Comparison of ENCODE assay signal across 8 mouse cellular contexts in the genomic region with DNA sequence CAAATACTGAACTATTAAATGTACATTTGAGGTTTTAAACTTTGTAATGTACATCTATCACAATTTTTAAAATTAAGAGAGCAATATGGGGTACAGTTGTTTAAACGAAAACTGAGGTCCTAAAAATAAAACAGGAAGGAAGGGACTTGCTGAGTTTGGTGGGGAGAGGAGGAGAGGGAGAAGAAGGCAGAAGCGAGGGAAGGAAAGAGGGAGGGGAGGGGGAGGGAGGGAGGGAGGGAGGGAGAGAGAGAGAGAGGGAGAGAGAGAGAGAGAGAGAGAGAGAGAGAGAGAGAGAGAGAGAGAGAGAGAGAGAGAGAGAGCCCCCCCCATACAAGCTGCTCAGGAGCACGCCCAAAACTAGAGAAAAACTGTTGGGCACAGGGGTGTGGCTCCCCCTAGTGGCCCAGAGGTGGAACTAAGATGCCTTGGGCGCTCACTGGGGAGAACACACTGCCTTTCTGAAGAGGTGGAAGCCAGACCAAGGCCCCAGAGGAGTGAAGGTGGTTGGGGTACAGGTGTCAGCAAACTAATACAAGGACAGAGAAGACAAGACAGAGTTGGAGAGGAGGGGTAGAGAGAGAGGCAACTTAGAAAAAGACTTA. TPM values are rescaled to one million over a fixed set of nuclear protein-coding genes. Genes with fewer than 3 reads are reported as not detected.
DNase-seq lines count a peak whose midpoint lies in the region; ATAC-seq and TF ChIP-seq lines count a peak whose summit lies in the region.

No protein-coding gene starts in this region.

- POLR2A ChIA-PET in Patski (lab: Charles Lee), result interaction anchor here (1.4 kb wide), 1 partner anchor 13 kb away, joined by 7 read pairs; no protein-coding TSS in a partner anchor

- in situ Hi-C loops in Patski (cut with MboI; ENCODE audit: low pct_unique_long_range_greater_than_20kb), result loop anchor here (25.0 kb wide), 1 partner anchor 674 kb away; no protein-coding TSS in a partner anchor

- CTCF ChIA-PET in Patski (lab: Charles Lee), result interaction anchor here (1.2 to 2.3 kb wide), 3 partner anchors 8 to 49 kb away, joined by 5 to 7 read pairs (median 5); a partner anchor contains a TSS

- H3K9ac ChIP-seq in liver, embryonic 14.5 days (replicated peaks), result no peak overlapping the region

- no peaks in the 10 kb centered on the region for H3K9me3 ChIP-seq in liver, embryonic 14.5 days (ENCODE audit: control insufficient read depth, low read length)

- TF ChIP-seq EP300 in liver, embryonic 14.5 days (IDR thresholded peaks at IDR 0.05; ENCODE audit: low read depth), result no peak

- peak; percentile 52 for ATAC-seq in Patski
- peak; percentile 66 for ATAC-seq in common myeloid progenitor, adult 5-6 weeks (replicated peaks; ENCODE audit: low read depth, poor library complexity, severe bottlenecking)
- ATAC-seq in hematopoietic stem cell, adult 5-6 weeks (replicated peaks in 1 of 2; ENCODE audit: insufficient read depth in 1 of 2, low FRiP score in 2 of 2, low TSS enrichment in 1 of 2, low read depth in 1 of 2, poor library complexity in 2 of 2, severe bottlenecking in 2 of 2), result peak; percentile 50 to 75
- no peak for ATAC-seq in liver, embryonic 14.5 days (ENCODE audit: insufficient read depth)
- ATAC-seq in neutrophil, adult 5-6 weeks (ENCODE audit: extremely low read depth, insufficient number of reproducible peaks, low FRiP score, poor library complexity, severe bottlenecking), result peak; percentile 59

- peak; percentile 39 for TF ChIP-seq CTCF in Patski (IDR thresholded peaks at IDR 0.05)
- TF ChIP-seq CTCF in liver, embryonic 14.5 days (IDR thresholded peaks at IDR 0.05; ENCODE audit: low read depth), result peak; percentile 97

- WGBS in liver, embryonic 14.5 days (ENCODE audit: insufficient replicate concordance), result 6% methylated on average over 4 of the region's 4 CpGs

- H3K4me2 ChIP-seq in liver, embryonic 14.5 days (ENCODE audit: low read depth), result no peak overlapping the region

- peaks cover 9 to 11% of the 10 kb centered on the region in 2 experiments for H3K4me1 ChIP-seq in liver, embryonic 14.5 days (replicated peaks; ENCODE audit: control insufficient read depth in 2 of 2, insufficient read depth in 2 of 2, low read length in 1 of 2)

- no peaks in the 10 kb centered on the region for H3K27me3 ChIP-seq in Patski
- no peaks in the 10 kb centered on the region for H3K27me3 ChIP-seq in liver, embryonic 14.5 days (ENCODE audit: control insufficient read depth, insufficient read depth, low read length)

- DNase-seq in layer of hippocampus, adult 18-20 months (ENCODE audit: low spot score in 2 of 2), result peak; percentile 37 to 64
- DNase-seq in layer of hippocampus, adult 9-10 months (ENCODE audit: low spot score), result no peak
- no peak for DNase-seq in Patski (ENCODE audit: low read depth, low spot score)
- peak; percentile 57 to 69 (median 65) for DNase-seq in liver, embryonic 14.5 days (ENCODE audit: low read depth in 3 of 3, low spot score in 3 of 3)
- peak; percentile 51 to 54 for DNase-seq in thymus, postnatal 36 days

- no peak overlapping the region for H3K4me3 ChIP-seq in liver, embryonic 14.5 days (ENCODE audit: insufficient read depth in 1 of 2, low read depth in 2 of 2, low read length in 2 of 2)

- no peak overlapping the region for H3K27ac ChIP-seq in liver, embryonic 14.5 days

- no peaks in the 10 kb centered on the region for H3K36me3 ChIP-seq in liver, embryonic 14.5 days (replicated peaks; ENCODE audit: control insufficient read depth, insufficient read depth, low read depth)

RNA-seq across cellular contexts. Expression of a gene that starts 3.8 kb away (rescaled TPM):
- not detected for total RNA-seq in layer of hippocampus, adult 18-20 months (2021)
- 0.04 TPM for polyA plus RNA-seq in Patski (2021)
- 4.7 and 8.4 TPM in 2 replicates for total RNA-seq in common myeloid progenitor, adult 5-6 weeks (2017)
- 2.8 and 3.9 TPM in 2 replicates for total RNA-seq in hematopoietic stem cell, adult 5-6 weeks (2017)
- 9.1 and 10.5 TPM in 2 replicates for polyA plus RNA-seq in liver, embryonic 14.5 days (2012; rRNA removed)
- 10.5 and 11.8 TPM in 2 replicates for polyA plus RNA-seq in liver, embryonic 14.5 days (2014; fragmentation: Nextera tagmentation; extraction: Ambion mirVana)
- total RNA-seq in neutrophil, adult 5-6 weeks (2017), result 0.35 and 0.49 TPM in 2 replicates

RNA-seq across cellular contexts. Expression of a gene that starts 6.2 kb away (rescaled TPM):
- under 1 TPM in 1 of 2 experiments, not detected in 1; 0.15 TPM for total RNA-seq in layer of hippocampus, adult 18-20 months (2021)
- polyA plus RNA-seq in Patski (2021), result not detected
- total RNA-seq in common myeloid progenitor, adult 5-6 weeks (2017), result not detected in 2 replicates
- total RNA-seq in hematopoietic stem cell, adult 5-6 weeks (2017), result not detected in 2 replicates
- not detected in 2 replicates for polyA plus RNA-seq in liver, embryonic 14.5 days (2012; rRNA removed)
- polyA plus RNA-seq in liver, embryonic 14.5 days (2014; fragmentation: Nextera tagmentation; extraction: Ambion mirVana), result not detected in 2 replicates
- total RNA-seq in neutrophil, adult 5-6 weeks (2017), result not detected in 2 replicates

RNA-seq across cellular contexts. Expression of a gene that starts 20.6 kb away (rescaled TPM):
- not detected for total RNA-seq in layer of hippocampus, adult 18-20 months (2021)
- polyA plus RNA-seq in Patski (2021), result 0.42 TPM
- not detected in 2 replicates for total RNA-seq in common myeloid progenitor, adult 5-6 weeks (2017)
- not detected in 2 replicates for total RNA-seq in hematopoietic stem cell, adult 5-6 weeks (2017)
- polyA plus RNA-seq in liver, embryonic 14.5 days (2012; rRNA removed), result not detected in 2 replicates
- not detected in 2 replicates for polyA plus RNA-seq in liver, embryonic 14.5 days (2014; fragmentation: Nextera tagmentation; extraction: Ambion mirVana)
- total RNA-seq in neutrophil, adult 5-6 weeks (2017), result not detected in 2 replicates

RNA-seq across cellular contexts. Expression of a gene that starts 22.1 kb away (rescaled TPM):
- total RNA-seq in layer of hippocampus, adult 18-20 months (2021), result not detected
- not detected for polyA plus RNA-seq in Patski (2021)
- 0.27 TPM in 1 of 2 replicates, not detected in the other for total RNA-seq in common myeloid progenitor, adult 5-6 weeks (2017)
- total RNA-seq in hematopoietic stem cell, adult 5-6 weeks (2017), result not detected in 2 replicates
- 0.03 and 0.07 TPM in 2 replicates for polyA plus RNA-seq in liver, embryonic 14.5 days (2012; rRNA removed)
- 0.14 TPM in 1 of 2 replicates, not detected in the other for polyA plus RNA-seq in liver, embryonic 14.5 days (2014; fragmentation: Nextera tagmentation; extraction: Ambion mirVana)
- total RNA-seq in neutrophil, adult 5-6 weeks (2017), result not detected in 2 replicates

RNA-seq across cellular contexts. Expression of a gene that starts 41.6 kb away (rescaled TPM):
- not detected for total RNA-seq in layer of hippocampus, adult 18-20 months (2021)
- 0.08 TPM for polyA plus RNA-seq in Patski (2021)
- total RNA-seq in common myeloid progenitor, adult 5-6 weeks (2017), result not detected in 2 replicates
- not detected in 2 replicates for total RNA-seq in hematopoietic stem cell, adult 5-6 weeks (2017)
- not detected in 2 replicates for polyA plus RNA-seq in liver, embryonic 14.5 days (2012; rRNA removed)
- polyA plus RNA-seq in liver, embryonic 14.5 days (2014; fragmentation: Nextera tagmentation; extraction: Ambion mirVana), result not detected in 2 replicates
- total RNA-seq in neutrophil, adult 5-6 weeks (2017), result not detected in 2 replicates

Comparison
In these comparisons a context has a peak if more than half of its experiments do, and no peak if none do; other contexts are left out.
1. DNase-seq: peak in layer of hippocampus, adult 18-20 months (2 of 2), liver, embryonic 14.5 days (3 of 3) and thymus, postnatal 36 days (2 of 2); none in layer of hippocampus, adult 9-10 months (single experiment) and Patski (single experiment).